Mouse (Mus musculus) brain, embryonic 14.5 days (tissue): ENCODE measurements at regions not wholly inside any gene's neighbourhood (a gene's known extent, or its start where the extent isn't known, plus 50 kb on each side); places are given as distances from the start of the nearest gene placed in this dataset.

Experiments used
- CTCF ChIP-seq: fragments of 200-500 bp; IDR thresholded peaks from 2 replicates; pipeline ENCODE4 v1.5.1; 2012; ENCODE audit warnings: inconsistent platforms, mild to moderate bottlenecking, moderate library complexity, borderline replicate concordance; ENCODE audit not compliant: insufficient read depth, insufficient read length; ENCODE audit errors: extremely low read depth
- POLR2A ChIP-seq: fragments of 200-500 bp; IDR thresholded peaks from 2 replicates; pipeline ENCODE4 v1.6.1; 2012; ENCODE audit warnings: mild to moderate bottlenecking, inconsistent platforms, borderline replicate concordance; ENCODE audit not compliant: poor library complexity, insufficient read depth, insufficient read length, severe bottlenecking; ENCODE audit errors: extremely low read depth

DNA sequence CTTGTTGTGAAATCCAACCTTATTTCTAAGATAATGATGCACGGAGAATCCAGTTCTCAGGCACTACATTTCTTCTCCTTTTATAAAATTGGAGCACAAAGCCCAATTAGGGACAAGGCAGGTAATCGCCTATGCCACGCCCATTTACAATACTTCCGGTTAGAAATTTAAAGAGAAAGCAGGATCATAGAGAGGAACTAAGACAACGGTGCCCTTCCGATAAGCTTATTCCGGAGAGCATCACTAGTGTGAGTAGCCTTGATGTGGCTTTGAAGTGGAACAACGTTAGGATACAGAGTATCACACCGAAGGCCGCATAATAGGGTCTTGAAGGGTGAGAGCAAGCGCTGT lies 2604.9 kb upstream of the 5930422O12Rik start:
- no peak for TF ChIP-seq CTCF
- TF ChIP-seq POLR2A = no peak
